Mouse (Mus musculus) fibroblast of lung, adult 2 months (primary cell): ENCODE measurements around the gene Cckbr.
"Not testable (repeated sequence)": the region's sequence is repeated elsewhere in the genome, so short reads cannot be mapped to it uniquely, and the experiment has no call there.

ENCODE experiments used
- DNase-seq: peaks from one replicate; pipeline ENCODE4 v3.0.0-alpha.2; 2011; ENCODE audit warnings: low read depth

Cckbr gene

GRCm38 (mm10) chr7:105425424-105426043 lies at the start of gene Cckbr:
Gene Cckbr (plus strand): TSS chr7:105425731.
- no peak for DNase-seq

DNA sequence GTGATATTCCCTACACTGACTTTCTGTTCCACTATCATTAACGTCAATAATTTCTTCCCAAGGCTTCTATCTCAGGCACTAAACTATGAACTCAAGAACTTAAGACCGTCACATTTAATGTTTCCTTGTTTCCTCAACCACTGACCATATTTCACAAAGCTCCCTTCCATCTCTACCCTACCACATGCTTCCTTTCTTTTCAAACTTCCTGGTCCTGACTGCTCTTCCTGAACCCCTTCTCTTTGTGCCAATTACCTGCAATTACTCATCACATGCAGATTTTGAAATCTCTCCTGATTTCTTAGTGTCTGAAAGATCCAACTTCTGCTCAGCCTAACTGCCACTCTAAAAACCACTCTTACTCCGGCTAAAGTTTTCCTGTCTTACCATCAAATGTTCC lies 45.2 kb upstream of the Cckbr start:
- DNase-seq = no peak

- DNase-seq = no peak
Measured at GRCm38 (mm10) chr7:105387696-105388095, 37.8 kb upstream of the Cckbr start.

GRCm38 (mm10) chr7:105390236-105390635 lies 35.3 kb upstream of the Cckbr start:
- no peak for DNase-seq

DNA sequence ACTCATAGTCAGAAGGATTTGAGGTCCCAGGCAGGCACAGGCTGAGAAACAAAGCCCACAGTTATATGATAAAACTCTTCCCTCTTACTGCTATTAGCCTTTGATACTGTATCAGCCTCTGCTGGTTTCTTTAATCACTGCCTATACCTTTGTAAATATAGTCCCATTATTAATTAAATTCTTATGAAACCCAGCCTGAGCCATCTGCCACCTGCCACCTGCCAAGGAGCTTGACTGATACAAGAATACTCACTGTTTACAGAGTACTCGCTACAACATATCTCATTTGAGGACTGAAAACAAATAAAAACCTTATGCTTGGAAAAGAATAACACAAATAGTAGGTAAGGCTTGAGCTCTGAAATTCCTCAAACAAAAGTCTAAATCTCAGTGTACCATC lies 30.9 kb upstream of the Cckbr start:
- no peak for DNase-seq

DNA sequence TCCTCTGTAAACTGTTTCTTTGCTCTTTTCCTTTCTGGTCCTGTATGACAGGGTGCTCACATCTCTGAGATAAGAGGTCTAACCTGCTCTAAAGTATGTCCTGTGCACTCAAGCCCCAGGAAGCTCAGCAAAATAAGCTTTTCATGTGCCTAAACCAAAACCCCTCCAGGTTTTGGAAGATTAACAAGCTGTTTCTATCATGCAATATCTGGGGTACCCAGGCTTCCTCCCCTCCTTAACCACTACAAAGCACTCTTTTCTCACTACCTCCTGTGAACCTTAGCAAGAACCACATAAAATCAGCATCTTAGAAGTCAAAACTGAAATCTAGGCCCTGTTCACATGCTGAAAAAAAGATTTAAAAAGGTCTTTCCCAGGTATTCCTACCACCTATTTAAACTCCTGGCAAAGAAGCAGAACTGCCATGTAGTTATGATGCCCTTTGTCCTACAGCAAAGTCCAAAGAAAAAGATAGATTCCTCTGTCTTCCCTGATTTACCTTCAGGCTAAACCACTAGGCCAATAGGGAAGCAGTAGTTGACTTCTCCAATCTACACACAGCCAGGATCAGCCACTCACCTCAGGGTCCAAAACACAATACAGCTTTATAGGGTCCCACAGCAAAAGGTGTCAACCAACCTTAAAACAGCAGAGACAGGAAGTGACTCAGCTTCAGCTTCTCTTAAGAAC lies 30.3 kb upstream of the Cckbr start:
- DNase-seq = no peak

GRCm38 (mm10) chr7:105396126-105396525 lies 29.4 kb upstream of the Cckbr start:
- no peak for DNase-seq

- DNase-seq = no peak
Measured at GRCm38 (mm10) chr7:105399058-105399934, 26.2 kb upstream of the Cckbr start.

DNA sequence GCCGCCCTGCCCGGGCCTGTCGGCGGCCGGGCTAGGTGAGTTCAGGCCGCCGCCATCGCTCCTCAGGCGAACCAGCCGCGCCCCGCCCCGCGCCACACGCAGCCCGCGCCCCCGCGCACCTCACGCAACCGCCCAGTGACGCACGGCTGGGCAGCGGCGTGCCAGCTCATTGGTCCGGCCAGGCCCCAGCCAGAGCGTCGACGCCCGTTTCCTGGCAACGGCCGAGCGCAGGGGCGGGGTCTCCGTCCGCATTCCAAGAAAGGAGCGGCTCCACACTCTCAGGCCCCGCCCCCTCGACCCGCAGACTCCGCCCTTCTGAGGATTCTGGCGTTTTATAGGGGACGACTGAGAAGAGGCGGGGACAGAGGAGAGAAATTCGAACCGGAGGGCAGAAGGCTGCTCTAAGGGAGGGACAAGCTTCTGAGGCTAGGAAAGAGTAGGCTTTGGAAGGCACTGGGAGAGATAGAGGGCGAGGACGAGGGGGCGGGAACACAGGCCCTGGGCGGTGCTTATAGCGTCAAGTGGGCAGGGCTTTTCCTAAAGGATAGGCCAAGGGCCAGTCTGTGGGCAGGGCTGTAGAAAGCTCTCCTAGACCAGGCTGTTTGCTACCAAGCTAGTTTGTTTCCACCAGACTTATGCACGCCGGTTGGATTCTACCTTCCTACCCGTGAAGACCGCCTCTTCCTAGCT lies 25.5 kb upstream of the Cckbr start, which contains the start of gene Fam160a2:
TSS of gene Fam160a2 (minus strand) at position 120 of the 690 bp plus-strand sequence.
- peak; percentile 99 for DNase-seq

DNA sequence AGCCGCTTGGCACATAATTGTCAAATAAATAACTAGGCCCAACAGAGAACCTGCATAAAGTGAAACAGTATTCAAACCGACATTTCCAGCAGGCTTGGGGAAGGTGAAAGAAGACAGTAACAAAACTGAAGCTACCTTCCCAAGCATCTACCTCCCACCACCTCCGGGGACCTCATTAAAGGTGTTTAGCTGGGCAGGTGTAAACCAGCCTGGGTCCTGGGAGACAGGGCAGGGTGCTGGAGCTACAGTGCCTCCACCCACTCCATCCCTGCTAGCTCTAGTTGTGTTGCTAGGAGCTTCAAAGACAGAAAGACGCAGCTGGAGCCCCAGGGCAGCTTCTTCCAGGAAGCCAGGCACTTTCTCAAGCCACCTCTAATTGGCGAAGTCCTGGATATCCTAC lies 21.3 kb upstream of the Cckbr start, which contains the start of gene Cnga4:
TSS of gene Cnga4 (plus strand) at position 301 of the 400 bp plus-strand sequence.
- no peak for DNase-seq

DNA sequence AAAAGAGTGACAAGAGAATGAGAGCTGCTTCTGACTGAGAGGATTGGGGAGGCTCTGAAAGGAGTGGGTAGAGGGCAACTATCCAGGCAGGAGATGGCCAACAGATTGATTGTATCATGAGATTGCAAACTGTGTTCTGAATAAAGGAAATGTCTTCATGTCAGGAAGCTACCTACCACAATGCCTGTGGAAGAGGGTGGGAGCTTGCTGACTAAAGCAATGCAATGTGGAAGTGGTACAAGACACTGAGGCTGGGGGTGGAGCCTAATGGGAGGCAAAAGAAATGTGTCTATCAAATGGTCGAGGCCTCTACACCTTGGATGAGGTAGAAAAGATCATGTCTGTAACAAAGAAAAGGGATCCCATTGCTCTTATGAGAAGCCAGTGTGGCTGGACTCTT lies 19.2 kb upstream of the Cckbr start:
- DNase-seq = no peak

- not testable (repeated sequence) for DNase-seq
Measured at GRCm38 (mm10) chr7:105411874-105412632, 13.5 kb upstream of the Cckbr start.

DNA sequence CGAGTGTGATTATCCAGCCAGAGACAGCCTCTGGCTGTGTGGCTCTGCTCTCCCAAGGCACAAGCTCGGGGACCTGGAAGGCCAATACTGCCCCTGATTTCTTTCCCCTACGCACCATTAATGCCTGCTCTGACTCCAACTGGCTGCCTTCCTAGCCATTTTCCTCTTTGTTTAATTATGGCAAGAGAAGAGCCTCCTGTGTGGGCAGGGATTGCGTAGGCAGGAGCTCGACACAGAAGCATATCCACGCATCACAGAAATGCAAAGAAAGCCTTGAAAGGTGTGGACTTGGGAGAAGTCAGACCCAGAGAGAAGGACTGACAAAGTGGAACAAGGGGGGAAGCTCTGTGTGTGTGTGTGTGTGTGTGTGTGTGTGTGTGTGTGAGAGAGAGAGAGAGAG lies 11.1 kb upstream of the Cckbr start:
- no peak for DNase-seq

DNA sequence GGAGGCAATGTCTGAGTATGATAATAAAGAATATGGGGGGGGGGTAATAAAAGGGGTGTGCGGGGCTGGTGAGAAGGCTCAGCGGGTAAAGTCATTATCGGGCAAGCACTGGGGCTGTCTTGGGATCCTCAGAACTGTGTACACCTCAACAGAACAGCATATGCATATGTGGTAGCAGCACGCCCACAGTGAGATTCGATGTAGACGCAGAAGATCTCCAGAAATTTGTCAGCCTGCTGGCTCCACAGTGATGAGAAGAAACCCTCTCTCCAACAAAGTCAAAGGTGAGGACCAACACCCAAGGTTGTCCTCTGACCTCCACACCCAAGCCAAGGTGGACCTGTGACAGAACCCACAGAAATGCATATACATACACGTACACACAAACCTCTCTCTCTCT lies 9.0 kb upstream of the Cckbr start:
- no peak for DNase-seq

DNA sequence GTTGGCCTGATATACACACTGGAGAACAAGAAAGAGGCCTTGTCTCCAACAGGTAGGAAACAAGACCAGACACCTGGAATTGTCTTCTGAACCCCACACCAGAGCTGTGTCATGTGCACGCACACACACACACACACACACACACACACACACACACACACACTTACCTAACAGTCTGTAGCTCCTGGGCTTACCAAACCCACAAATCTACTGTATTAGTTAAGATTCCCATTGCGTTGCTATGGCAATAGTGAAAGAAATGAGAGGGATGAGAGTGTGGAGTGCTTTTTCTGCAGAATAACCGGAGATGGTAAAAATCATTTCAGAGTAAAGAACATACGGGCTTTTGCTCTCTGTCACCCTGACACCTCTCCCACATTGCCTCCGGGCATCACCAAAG lies 7.4 kb upstream of the Cckbr start:
- DNase-seq = no peak

- no peak for DNase-seq
Measured at GRCm38 (mm10) chr7:105420903-105421302, 4.6 kb upstream of the Cckbr start.

DNA sequence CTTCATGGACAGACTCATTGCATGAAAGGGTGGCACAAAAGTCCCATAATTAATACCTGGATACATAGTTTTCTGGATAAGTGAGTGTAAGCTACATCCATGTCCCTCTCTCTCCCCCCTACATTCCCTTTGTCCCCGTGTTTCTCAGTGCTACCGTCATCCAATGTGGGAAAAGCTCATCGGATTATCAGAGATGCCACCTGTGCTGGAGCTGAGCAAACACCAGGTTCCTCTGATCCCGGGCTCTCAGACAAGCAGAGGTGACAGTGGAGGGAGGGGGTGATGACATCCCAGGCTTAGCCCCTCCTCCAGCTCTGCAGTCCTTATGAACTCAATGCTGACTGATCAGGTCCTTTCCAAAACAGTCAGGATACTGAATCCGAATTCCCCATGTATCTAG lies 1.2 kb upstream of the Cckbr start:
- DNase-seq = no peak

DNA sequence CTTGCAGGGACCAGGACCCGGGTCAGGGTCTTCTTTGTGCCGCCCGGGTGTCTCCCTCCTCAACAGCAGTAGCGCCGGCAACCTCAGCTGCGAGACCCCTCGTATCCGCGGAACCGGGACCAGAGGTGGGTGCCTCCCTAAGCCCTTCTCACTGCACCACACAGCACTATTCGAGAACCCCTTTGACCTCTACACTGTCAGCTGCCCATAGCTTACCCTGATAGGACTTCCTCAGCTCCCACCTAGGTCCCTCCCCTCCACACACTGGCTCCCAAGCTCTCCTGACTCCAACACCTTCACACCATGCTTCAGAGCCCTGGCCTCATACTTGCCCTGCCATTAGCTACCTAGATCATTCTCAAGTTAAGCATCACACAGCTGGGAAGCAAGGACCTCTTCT lies 520 bp downstream of the Cckbr start:
- no peak for DNase-seq

- no peak for DNase-seq
Measured at GRCm38 (mm10) chr7:105432058-105432457, 6.5 kb downstream of the Cckbr start.

DNA sequence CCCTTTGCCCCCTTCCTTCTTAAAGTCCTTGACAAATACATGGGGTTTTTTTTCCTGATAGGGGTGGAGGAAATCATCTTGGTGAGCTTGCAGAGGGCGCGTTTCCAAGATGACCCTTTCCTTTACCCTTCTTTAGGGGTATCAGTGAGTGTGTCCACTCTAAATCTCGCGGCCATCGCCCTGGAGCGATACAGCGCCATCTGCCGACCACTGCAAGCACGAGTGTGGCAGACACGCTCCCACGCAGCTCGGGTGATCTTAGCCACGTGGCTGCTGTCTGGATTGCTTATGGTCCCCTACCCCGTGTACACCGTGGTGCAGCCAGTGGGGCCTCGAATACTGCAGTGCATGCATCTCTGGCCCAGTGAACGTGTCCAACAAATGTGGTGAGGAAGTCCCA lies 8.3 kb downstream of the Cckbr start:
- DNase-seq = no peak

DNA sequence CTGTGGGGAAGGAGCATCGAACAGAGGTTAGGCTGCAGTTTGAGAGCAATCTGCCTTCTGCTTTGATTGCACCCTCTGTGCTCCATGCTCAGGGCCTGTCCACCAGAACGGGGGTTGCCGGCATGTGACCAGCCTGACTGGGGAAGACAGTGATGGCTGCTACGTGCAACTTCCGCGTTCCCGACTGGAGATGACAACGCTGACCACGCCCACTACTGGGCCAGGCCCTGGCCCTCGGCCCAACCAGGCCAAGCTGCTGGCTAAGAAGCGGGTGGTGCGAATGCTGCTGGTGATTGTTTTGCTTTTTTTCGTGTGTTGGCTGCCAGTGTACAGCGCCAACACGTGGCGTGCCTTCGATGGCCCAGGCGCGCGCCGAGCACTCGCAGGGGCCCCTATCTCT lies 9.3 kb downstream of the Cckbr start:
- DNase-seq = no peak
